Mouse (Mus musculus) brain, embryonic 14.5 days (tissue): ENCODE data around the gene Bcl7c.

Source experiments
- CTCF ChIP-seq: fragments of 200-500 bp; IDR thresholded peaks from 2 replicates; pipeline ENCODE4 v1.5.1; 2012; ENCODE audit warnings: inconsistent platforms, mild to moderate bottlenecking, moderate library complexity, borderline replicate concordance; ENCODE audit not compliant: insufficient read depth, insufficient read length; ENCODE audit errors: extremely low read depth
- POLR2A ChIP-seq: fragments of 200-500 bp; IDR thresholded peaks from 2 replicates; pipeline ENCODE4 v1.6.1; 2012; ENCODE audit warnings: mild to moderate bottlenecking, inconsistent platforms, borderline replicate concordance; ENCODE audit not compliant: poor library complexity, insufficient read depth, insufficient read length, severe bottlenecking; ENCODE audit errors: extremely low read depth

DNA sequence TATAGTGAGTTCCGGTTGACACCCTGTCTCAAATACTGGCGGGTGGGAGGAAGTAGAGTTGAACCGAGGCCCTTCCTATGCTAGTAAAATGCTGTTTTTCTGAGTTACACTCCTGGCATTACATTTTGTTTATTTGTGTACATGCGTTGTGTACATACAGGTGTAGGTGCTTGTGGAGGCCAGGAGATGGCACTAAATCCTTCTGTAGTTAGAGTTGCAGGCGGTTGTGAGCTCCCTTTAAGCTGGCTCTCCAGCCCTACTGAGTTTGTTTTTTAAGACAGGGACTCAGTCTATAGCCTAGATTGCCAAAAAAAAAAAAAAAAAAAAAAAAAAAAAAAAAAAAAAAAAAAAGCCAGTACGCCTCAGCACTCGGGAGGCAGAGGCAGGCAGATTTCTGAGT lies 19.2 kb upstream of the Bcl7c start:
- no peak for TF ChIP-seq CTCF
- TF ChIP-seq POLR2A: no peak
